Mouse (Mus musculus): ENCODE data around the gene Ubtd1.

DNA sequence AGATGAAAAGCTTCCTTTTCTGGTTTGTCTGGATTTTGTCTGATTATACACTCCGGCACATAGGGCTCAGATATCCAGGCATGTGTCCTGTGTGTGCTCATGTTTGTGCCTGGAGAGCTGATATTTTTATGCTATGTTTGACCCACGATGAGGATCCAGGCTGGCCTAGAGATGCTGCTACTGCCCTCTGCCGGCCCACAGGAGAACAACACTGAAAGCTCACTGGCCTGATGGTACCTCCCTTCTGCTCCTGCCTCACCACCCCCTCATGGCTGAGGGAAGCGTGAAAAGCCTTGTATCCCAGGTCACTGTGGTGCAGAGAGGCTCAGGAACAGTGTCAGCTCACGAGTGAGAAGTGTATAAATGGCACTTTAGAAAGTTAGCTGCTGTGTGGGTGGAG lies 44.6 kb downstream of the Ubtd1 start:
- TF ChIP-seq POLR2A (IDR thresholded peaks at IDR 0.05; ENCODE audit: borderline replicate concordance, extremely low read depth, insufficient read depth, insufficient read length, poor library complexity, severe bottlenecking), result no peak
- peak; percentile 96 for TF ChIP-seq CTCF (IDR thresholded peaks at IDR 0.05; ENCODE audit: borderline replicate concordance, extremely low read depth, insufficient read depth, insufficient read length)
